Mouse (Mus musculus): ENCODE results near the gene Sh3bp5. TPM values are rescaled to one million over a fixed set of nuclear protein-coding genes. Genes with fewer than 3 reads are reported as not detected.
"Not testable (repeated sequence)": the region's sequence is repeated elsewhere in the genome, so short reads cannot be mapped to it uniquely, and the experiment has no call there.

Sh3bp5 gene
- polyA plus RNA-seq (2014; fragmentation: Nextera tagmentation; extraction: Ambion mirVana) = 6.7 and 14.3 TPM in 2 replicates

DNA sequence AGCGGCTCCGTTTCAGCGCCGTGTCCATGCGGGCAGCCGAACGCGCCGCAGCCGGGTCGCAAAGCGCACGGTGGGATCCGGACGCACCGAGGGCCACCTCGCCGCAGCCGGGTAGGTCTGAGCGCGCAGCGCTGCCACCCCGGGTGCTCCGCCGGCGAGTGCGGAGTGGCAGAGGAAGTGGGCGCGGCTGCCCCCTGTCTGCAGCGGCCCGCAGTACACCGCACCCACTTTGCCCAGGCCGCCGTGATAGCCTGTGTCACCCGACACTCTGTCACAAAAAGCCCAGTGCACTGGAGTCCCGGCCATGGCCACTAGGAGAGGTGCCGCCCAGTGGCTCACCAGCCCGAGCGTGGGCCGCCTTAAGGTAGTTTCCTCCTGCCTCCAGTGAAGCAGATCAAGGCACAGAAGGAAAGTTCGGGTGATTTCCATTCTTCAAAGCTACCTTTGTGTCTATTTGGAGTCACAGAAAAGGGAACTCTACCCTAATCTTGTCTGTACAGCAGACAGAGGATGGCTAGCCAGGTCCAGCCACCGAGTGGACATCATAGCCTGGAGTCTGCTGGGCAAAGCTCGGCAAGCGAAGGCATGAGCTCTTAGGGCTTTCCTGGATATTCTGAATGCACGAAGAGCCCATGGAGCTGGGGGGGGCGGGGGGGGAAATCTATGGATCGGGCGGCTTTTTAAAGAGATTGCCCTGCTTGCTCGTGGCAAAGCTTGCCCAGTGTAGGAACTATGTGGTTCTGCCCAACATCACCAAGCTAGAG, at the start of gene Sh3bp5:
TSS of gene Sh3bp5 (minus strand) at position 149 of the 764 bp plus-strand sequence.
- Histone ChIP-seq H3K27me3 (ENCODE audit: control insufficient read depth, insufficient read depth, low read length) (no peaks in the 10 kb centered on the region), H3K4me3 (ENCODE audit: low read length) (peak within 1 kb of the TSS; percentile 79), H3K36me3 (ENCODE audit: control insufficient read depth, insufficient read depth, low read length) (no peaks in the 10 kb centered on the region), H3K27ac (ENCODE audit: low read depth, low read length) (peak within 1 kb of the TSS; percentile 26; the same call in 1 of the 2 replicates), H3K4me2 (replicated peaks; ENCODE audit: low read depth, low read length) (peak within 1 kb of the TSS; percentile 99), H3K9ac (ENCODE audit: low read depth, low read length) (peak within 1 kb of the TSS; percentile 81), H3K9me3 (ENCODE audit: control insufficient read depth, low read length) (no peaks in the 10 kb centered on the region), H3K4me1 (ENCODE audit: control insufficient read depth, insufficient read depth, low read length) (peaks cover 27% of the 10 kb centered on the region)
- ATAC-seq (ENCODE audit: low FRiP score, low TSS enrichment) = peak; percentile 93
- 9% methylated on average over 41 of the region's 49 CpGs for WGBS

DNA sequence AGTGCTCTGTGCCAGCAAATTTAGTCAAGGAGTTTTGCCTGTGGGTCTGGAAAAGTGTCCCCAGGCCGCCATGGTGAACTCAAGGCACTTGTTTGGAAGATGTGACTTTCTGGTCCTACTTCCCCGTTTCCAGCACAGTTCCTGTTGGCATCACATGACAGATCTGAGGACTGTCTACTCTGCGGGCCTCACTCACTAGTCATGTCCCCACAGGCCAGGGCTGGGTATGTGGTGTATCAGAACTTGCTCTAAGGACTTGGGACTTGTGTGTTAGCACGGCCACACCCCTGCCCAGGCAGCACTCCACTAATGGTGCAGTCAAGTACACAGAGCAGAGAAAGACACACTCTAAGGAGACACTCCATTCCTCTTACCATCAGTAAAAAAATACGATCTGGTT, 46.5 kb upstream of the Sh3bp5 start:
- Histone ChIP-seq H3K9ac (ENCODE audit: low read depth, low read length) (no peak overlapping the region), H3K4me2 (replicated peaks; ENCODE audit: low read depth, low read length) (no peak overlapping the region), H3K4me3 (ENCODE audit: low read length) (no peak overlapping the region), H3K27me3 (ENCODE audit: control insufficient read depth, insufficient read depth, low read length) (no peaks in the 10 kb centered on the region), H3K27ac (ENCODE audit: low read depth, low read length) (no peak overlapping the region), H3K36me3 (ENCODE audit: control insufficient read depth, insufficient read depth, low read length) (peaks cover 89% of the 10 kb centered on the region), H3K4me1 (ENCODE audit: control insufficient read depth, insufficient read depth, low read length) (no peaks in the 10 kb centered on the region), H3K9me3 (ENCODE audit: control insufficient read depth, low read length) (no peaks in the 10 kb centered on the region)
- no peak for ATAC-seq (ENCODE audit: low FRiP score, low TSS enrichment)
- WGBS = 91% methylated on average over 5 of the region's 5 CpGs

DNA sequence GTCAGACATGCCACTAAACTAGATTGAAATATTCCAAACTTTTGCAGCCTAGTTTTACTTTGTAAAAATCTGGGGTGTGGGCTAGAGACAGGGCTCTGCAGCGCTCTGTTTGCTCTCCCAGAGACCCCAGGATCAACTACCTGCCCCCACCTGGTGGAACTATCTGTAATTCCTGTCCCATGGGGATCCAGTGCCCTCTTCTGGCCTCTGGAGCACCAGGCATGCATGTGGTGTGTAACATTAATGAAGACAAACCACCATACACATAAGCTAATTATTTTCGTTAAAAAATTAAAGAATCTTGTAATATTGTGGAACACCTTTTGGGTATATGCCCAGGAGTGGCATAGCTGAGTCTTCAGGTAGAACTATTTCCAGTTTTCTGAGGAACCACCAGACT, 37.4 kb upstream of the Sh3bp5 start:
- no peak for ATAC-seq (ENCODE audit: low FRiP score, low TSS enrichment)

DNA sequence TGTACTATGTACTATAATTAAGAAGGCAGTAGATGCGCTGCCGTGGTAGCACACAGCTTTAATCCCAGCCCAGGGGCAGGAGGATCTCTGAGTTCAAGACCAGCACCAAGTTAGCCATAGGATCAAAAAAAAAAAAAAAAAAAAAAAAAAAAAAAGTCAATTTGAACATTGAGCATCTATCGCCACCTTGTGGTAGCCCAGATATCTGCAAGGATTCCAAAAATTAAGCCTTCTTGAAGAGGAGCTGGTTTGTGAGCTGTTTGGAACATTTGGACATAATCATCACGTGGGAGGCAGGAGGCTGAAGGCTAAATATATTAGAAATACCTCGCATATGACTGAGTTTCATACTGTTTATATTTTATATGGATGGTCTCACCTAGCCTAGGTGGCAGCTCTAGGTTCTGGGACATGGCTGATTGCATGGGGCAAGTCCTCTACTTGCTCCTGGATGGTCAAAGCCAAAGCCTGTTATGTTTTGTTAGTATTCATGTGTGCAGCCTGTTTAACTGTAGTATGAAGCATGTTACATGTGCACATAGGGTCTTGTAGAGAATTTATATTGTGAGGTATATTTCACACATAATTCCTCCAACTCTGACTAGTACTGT, 36.7 kb upstream of the Sh3bp5 start:
- WGBS = 7% methylated on average over 5 of the region's 5 CpGs
- Histone ChIP-seq H3K36me3 (ENCODE audit: control insufficient read depth, insufficient read depth, low read length) (no peaks in the 10 kb centered on the region), H3K4me2 (replicated peaks; ENCODE audit: low read depth, low read length) (no peak overlapping the region), H3K9me3 (ENCODE audit: control insufficient read depth, low read length) (no peaks in the 10 kb centered on the region), H3K27ac (ENCODE audit: low read depth, low read length) (no peak overlapping the region), H3K9ac (ENCODE audit: low read depth, low read length) (no peak overlapping the region), H3K27me3 (ENCODE audit: control insufficient read depth, insufficient read depth, low read length) (no peaks in the 10 kb centered on the region), H3K4me1 (ENCODE audit: control insufficient read depth, insufficient read depth, low read length) (no peaks in the 10 kb centered on the region), H3K4me3 (ENCODE audit: low read length) (no peak overlapping the region)
- ATAC-seq (ENCODE audit: low FRiP score, low TSS enrichment) = no peak

More for the DNA sequence above, 37.4 kb upstream of the Sh3bp5 start:
- H3K27me3 ChIP-seq (ENCODE audit: control insufficient read depth, insufficient read depth, low read length) = no peaks in the 10 kb centered on the region
- H3K4me2 ChIP-seq (replicated peaks; ENCODE audit: low read depth, low read length) = no peak overlapping the region
- peaks cover 2% of the 10 kb centered on the region; the same call in 1 of the 2 replicates for H3K36me3 ChIP-seq (ENCODE audit: control insufficient read depth, insufficient read depth, low read length)
- no peaks in the 10 kb centered on the region for H3K9me3 ChIP-seq (ENCODE audit: control insufficient read depth, low read length)
- H3K27ac ChIP-seq (ENCODE audit: low read depth, low read length) = no peak overlapping the region
- no peak overlapping the region for H3K9ac ChIP-seq (ENCODE audit: low read depth, low read length)
- no peaks in the 10 kb centered on the region for H3K4me1 ChIP-seq (ENCODE audit: control insufficient read depth, insufficient read depth, low read length)
- WGBS = 80% methylated on average over 2 of the region's 2 CpGs
- no peak overlapping the region for H3K4me3 ChIP-seq (ENCODE audit: low read length)

DNA sequence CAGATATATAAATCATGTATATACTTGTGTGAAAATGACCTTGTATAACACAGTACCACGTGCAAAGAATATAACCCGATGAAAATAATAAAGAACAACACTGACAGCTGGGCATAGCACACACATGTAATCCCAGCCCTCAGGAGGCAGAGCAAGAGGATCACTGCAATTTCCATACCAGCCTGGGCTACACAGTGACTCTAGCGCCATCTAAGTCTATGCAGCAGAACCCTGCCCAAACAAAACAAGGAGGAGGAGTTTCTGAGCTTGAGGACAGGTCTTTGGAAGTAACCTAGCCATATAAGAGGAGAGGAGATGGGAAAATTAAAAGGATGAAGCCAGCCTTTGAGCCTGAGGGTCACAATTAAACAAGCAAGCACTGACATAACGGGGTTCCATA, 33.8 kb upstream of the Sh3bp5 start:
- no peak overlapping the region for H3K4me3 ChIP-seq (ENCODE audit: low read length)
- 51% methylated on average over 4 of the region's 4 CpGs for WGBS
- H3K4me1 ChIP-seq (ENCODE audit: control insufficient read depth, insufficient read depth, low read length) = no peaks in the 10 kb centered on the region
- no peak overlapping the region for H3K9ac ChIP-seq (ENCODE audit: low read depth, low read length)
- ATAC-seq (ENCODE audit: low FRiP score, low TSS enrichment) = no peak
- H3K27me3 ChIP-seq (ENCODE audit: control insufficient read depth, insufficient read depth, low read length) = no peaks in the 10 kb centered on the region
- H3K36me3 ChIP-seq (ENCODE audit: control insufficient read depth, insufficient read depth, low read length) = no peaks in the 10 kb centered on the region
- H3K27ac ChIP-seq (ENCODE audit: low read depth, low read length) = no peak overlapping the region
- no peak overlapping the region for H3K4me2 ChIP-seq (replicated peaks; ENCODE audit: low read depth, low read length)
- H3K9me3 ChIP-seq (ENCODE audit: control insufficient read depth, low read length) = no peaks in the 10 kb centered on the region

DNA sequence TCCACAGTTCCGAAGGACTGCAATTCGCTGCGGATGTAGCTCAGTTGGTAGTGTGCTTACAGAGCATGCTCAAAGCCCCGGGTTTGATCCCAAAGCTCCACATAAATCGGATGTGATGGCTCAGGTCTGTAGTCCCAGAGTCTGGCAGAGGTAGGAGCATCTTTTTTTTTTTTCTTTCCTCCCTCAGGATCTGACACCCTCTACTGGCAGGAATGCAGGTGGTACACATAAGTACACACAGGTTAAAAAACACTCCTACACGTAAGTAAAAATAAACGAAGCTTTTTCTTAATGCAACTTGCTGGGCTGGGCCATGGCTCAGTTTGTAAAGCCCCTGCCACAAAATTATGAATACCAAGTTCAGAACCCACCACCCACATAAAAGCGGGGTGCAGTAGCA, 28.3 kb upstream of the Sh3bp5 start:
- no peak overlapping the region for H3K9ac ChIP-seq (ENCODE audit: low read depth, low read length)
- H3K9me3 ChIP-seq (ENCODE audit: control insufficient read depth, low read length) = no peaks in the 10 kb centered on the region
- no peaks in the 10 kb centered on the region for H3K27me3 ChIP-seq (ENCODE audit: control insufficient read depth, insufficient read depth, low read length)
- WGBS = 59% methylated on average over 8 of the region's 8 CpGs
- no peak overlapping the region for H3K4me2 ChIP-seq (replicated peaks; ENCODE audit: low read depth, low read length)
- no peaks in the 10 kb centered on the region for H3K36me3 ChIP-seq (ENCODE audit: control insufficient read depth, insufficient read depth, low read length)
- no peak overlapping the region for H3K4me3 ChIP-seq (ENCODE audit: low read length)
- no peak overlapping the region for H3K27ac ChIP-seq (ENCODE audit: low read depth, low read length)
- ATAC-seq (ENCODE audit: low FRiP score, low TSS enrichment) = no peak
- no peaks in the 10 kb centered on the region for H3K4me1 ChIP-seq (ENCODE audit: control insufficient read depth, insufficient read depth, low read length)

DNA sequence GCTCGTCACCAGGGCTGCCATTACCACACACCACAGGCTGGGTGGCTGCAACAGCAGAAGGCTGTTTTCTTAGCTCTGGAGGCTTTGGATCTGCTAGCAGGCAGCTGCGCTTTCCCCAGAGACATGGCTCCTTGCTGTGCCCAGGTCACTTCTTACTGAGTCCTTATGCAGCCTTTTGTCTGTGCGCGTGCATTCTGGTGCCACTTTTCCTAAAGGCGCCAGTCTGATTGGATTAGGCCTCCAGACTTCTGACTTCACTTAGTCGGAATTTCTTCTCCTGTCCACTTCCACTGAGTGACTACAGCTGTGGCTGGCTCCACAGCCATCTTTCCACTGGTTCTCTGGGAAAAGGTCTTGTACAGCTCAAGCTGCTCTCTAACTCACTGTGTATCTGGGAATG, 27.0 kb upstream of the Sh3bp5 start:
- Histone ChIP-seq H3K27ac (ENCODE audit: low read depth, low read length) (peak overlapping the region; percentile 67; the same call in 1 of the 2 replicates), H3K9me3 (ENCODE audit: control insufficient read depth, low read length) (no peaks in the 10 kb centered on the region), H3K4me3 (ENCODE audit: low read length) (no peak overlapping the region), H3K9ac (ENCODE audit: low read depth, low read length) (no peak overlapping the region), H3K27me3 (ENCODE audit: control insufficient read depth, insufficient read depth, low read length) (no peaks in the 10 kb centered on the region), H3K4me1 (ENCODE audit: control insufficient read depth, insufficient read depth, low read length) (no peaks in the 10 kb centered on the region; the same call in 1 of the 2 replicates), H3K36me3 (ENCODE audit: control insufficient read depth, insufficient read depth, low read length) (no peaks in the 10 kb centered on the region), H3K4me2 (replicated peaks; ENCODE audit: low read depth, low read length) (no peak overlapping the region)
- 78% methylated on average over 6 of the region's 6 CpGs for WGBS
- ATAC-seq (ENCODE audit: low FRiP score, low TSS enrichment) = peak; percentile 34; the same call in 1 of the 2 replicates

DNA sequence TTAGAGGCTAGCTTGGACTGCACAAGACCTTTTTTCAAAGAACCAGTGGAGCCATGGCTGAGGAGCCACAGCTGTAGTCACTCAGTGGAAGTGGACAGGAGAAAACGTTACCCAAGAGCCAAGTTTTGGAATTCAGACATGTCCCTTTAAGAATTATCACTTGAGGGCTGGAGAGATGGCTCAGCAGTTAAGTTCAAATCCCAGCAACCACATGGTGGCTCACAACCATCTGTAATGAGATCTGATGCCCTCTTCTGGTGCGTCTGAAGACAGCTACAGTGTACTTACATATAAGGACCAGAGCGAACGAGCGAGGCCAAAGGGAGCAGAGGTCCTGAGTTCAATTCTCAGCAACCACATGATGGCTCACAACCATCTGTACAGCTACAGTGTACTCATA, 26.3 kb upstream of the Sh3bp5 start:
- H3K27me3 ChIP-seq (ENCODE audit: control insufficient read depth, insufficient read depth, low read length); H3K9ac ChIP-seq (ENCODE audit: low read depth, low read length); H3K9me3 ChIP-seq (ENCODE audit: control insufficient read depth, low read length); H3K4me2 ChIP-seq (replicated peaks; ENCODE audit: low read depth, low read length); H3K36me3 ChIP-seq (ENCODE audit: control insufficient read depth, insufficient read depth, low read length); H3K4me3 ChIP-seq (ENCODE audit: low read length); ATAC-seq (ENCODE audit: low FRiP score, low TSS enrichment); H3K4me1 ChIP-seq (ENCODE audit: control insufficient read depth, insufficient read depth, low read length); H3K27ac ChIP-seq (ENCODE audit: low read depth, low read length): not testable (repeated sequence)
- 75% methylated on average over 5 of the region's 5 CpGs for WGBS

DNA sequence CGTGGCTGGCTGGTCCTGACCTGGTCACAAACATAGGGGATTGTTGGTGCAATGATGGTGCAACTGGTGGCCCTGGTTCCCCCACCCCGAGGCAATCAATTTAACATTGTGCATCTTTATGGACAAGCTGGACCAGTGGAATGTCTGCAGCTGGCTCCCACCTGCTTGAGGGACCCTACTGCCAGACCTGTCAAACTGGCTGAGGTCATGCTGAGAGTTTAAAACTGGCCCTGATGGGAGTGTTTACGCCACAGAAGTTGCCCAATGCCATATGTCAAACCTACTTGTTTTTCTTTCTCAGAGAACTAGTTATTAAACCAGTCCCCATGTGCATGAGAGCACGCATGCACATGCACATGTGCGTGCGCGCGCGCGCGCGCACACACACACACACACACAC, 22.1 kb upstream of the Sh3bp5 start:
- Histone ChIP-seq H3K36me3 (ENCODE audit: control insufficient read depth, insufficient read depth, low read length) (no peaks in the 10 kb centered on the region), H3K4me3 (ENCODE audit: low read length) (no peak overlapping the region), H3K27ac (ENCODE audit: low read depth, low read length) (no peak overlapping the region), H3K4me1 (ENCODE audit: control insufficient read depth, insufficient read depth, low read length) (no peaks in the 10 kb centered on the region; the same call in 1 of the 2 replicates), H3K4me2 (replicated peaks; ENCODE audit: low read depth, low read length) (no peak overlapping the region), H3K9ac (ENCODE audit: low read depth, low read length) (no peak overlapping the region), H3K9me3 (ENCODE audit: control insufficient read depth, low read length) (no peaks in the 10 kb centered on the region), H3K27me3 (ENCODE audit: control insufficient read depth, insufficient read depth, low read length) (no peaks in the 10 kb centered on the region)
- ATAC-seq (ENCODE audit: low FRiP score, low TSS enrichment) = no peak
- 82% methylated on average over 12 of the region's 12 CpGs for WGBS
